Mouse (Mus musculus) forebrain, embryonic 16.5 days (tissue): ENCODE results near the gene Cacnb3. TPM values are rescaled to one million over a fixed set of nuclear protein-coding genes. Genes with fewer than 3 reads are reported as not detected.

Experiments
- ATAC-seq: fragments of 200-750 bp; cut with Nextera tagmentation; 2 replicates; pipeline ENCODE4 v1.8.0; 2017; ENCODE audit warnings: mild to moderate bottlenecking, moderate library complexity
- H3K27ac ChIP-seq: fragments of 300-500 bp; sonication (generic); 2 replicates; pipeline ENCODE4 v1.5.1; 2014; ENCODE audit warnings: low read length, control low read depth
- H3K27me3 ChIP-seq: fragments of 300-500 bp; sonication (generic); replicated peaks from 2 replicates; pipeline ENCODE4 v1.6.1; 2014; ENCODE audit warnings: low read length; ENCODE audit not compliant: control insufficient read depth, insufficient read depth
- H3K36me3 ChIP-seq: fragments of 300-500 bp; sonication (generic); 2 replicates; pipeline ENCODE4 v1.6.1; 2014; ENCODE audit not compliant: control insufficient read depth, insufficient read depth
- H3K4me1 ChIP-seq: fragments of 300-500 bp; sonication (generic); replicated peaks from 2 replicates; pipeline ENCODE4 v1.6.1; 2014; ENCODE audit warnings: low read length; ENCODE audit not compliant: control insufficient read depth, insufficient read depth
- H3K4me2 ChIP-seq: fragments of 300-500 bp; sonication (generic); 2 replicates; pipeline ENCODE4 v1.6.1; 2014; ENCODE audit warnings: mild to moderate bottlenecking, low read length, control low read depth
- H3K4me3 ChIP-seq: fragments of 300-500 bp; sonication (generic); replicated peaks from 2 replicates; pipeline ENCODE4 v1.5.1; 2014; ENCODE audit warnings: mild to moderate bottlenecking, low read length, control low read depth
- H3K9ac ChIP-seq: fragments of 300-500 bp; sonication (generic); replicated peaks from 2 replicates; pipeline ENCODE4 v1.6.1; 2014; ENCODE audit warnings: low read depth, low read length, control low read depth
- H3K9me3 ChIP-seq: fragments of 300-500 bp; sonication (generic); 2 replicates; pipeline ENCODE4 v1.6.1; 2016; ENCODE audit warnings: low read length; ENCODE audit not compliant: control insufficient read depth
- WGBS: fragments of 180-500 bp; shearing (Covaris S2); extraction: QIAGEN DNeasy Blood & Tissue Kit; methylation state at CpG from one replicate; pipeline ENCODE4 v1.1.7; 2014; 5-methylcytosine and 5-hydroxymethylcytosine counted together
- polyA plus RNA-seq: library from polyadenylated mRNA; unstranded; fragments of >200 nt; fragmentation: Nextera tagmentation; extraction: Ambion mirVana; gene quantifications from 2 replicates; pipeline ENCODE4 v1.2.1, GENCODE M21; 2015

Cacnb3 gene
- polyA plus RNA-seq, 1 experiment from 2014 or later, result 168 TPM

- no peaks in the 10 kb centered on the region for H3K27me3 ChIP-seq
- no peak overlapping the region for H3K27ac ChIP-seq
- H3K4me2 ChIP-seq, result no peak overlapping the region
- no peaks in the 10 kb centered on the region for H3K9me3 ChIP-seq
- H3K4me1 ChIP-seq, result peaks cover 7% of the 10 kb centered on the region
- WGBS, result 71% methylated on average over 2 of the region's 2 CpGs
- no peak for ATAC-seq
- no peak overlapping the region for H3K4me3 ChIP-seq
- no peak overlapping the region for H3K9ac ChIP-seq
- H3K36me3 ChIP-seq, result no peaks in the 10 kb centered on the region
These were observed 59.0 kb downstream of the Cacnb3 start for GRCm38 (mm10) chr15:98689682-98690081.

GRCm38 (mm10) chr15:98691486-98692147 lies 61.0 kb downstream of the Cacnb3 start:
- ATAC-seq, result no peak
- H3K27ac ChIP-seq, result no peak overlapping the region
- H3K9me3 ChIP-seq, result no peaks in the 10 kb centered on the region
- H3K4me2 ChIP-seq, result no peak overlapping the region
- H3K4me1 ChIP-seq, result peaks cover 7% of the 10 kb centered on the region
- H3K9ac ChIP-seq, result no peak overlapping the region
- 10% methylated on average over 7 of the region's 7 CpGs for WGBS
- H3K4me3 ChIP-seq, result no peak overlapping the region
- no peaks in the 10 kb centered on the region for H3K36me3 ChIP-seq
- H3K27me3 ChIP-seq, result no peaks in the 10 kb centered on the region

GRCm38 (mm10) chr15:98692171-98692715 lies 61.6 kb downstream of the Cacnb3 start:
- Histone ChIP-seq H3K27ac (no peak overlapping the region), H3K9ac (no peak overlapping the region), H3K9me3 (no peaks in the 10 kb centered on the region), H3K4me1 (peaks cover 7% of the 10 kb centered on the region), H3K27me3 (no peaks in the 10 kb centered on the region), H3K4me2 (no peak overlapping the region), H3K36me3 (no peaks in the 10 kb centered on the region), H3K4me3 (no peak overlapping the region)
- no peak for ATAC-seq
- WGBS, result 59% methylated on average over 11 of the region's 11 CpGs

Other genes with a start within 250 kb of the Cacnb3 start
- not detected in 2 replicates for gene Olfr283, start 249.9 kb upstream of the Cacnb3 start, polyA plus RNA-seq
- not detected in 2 replicates for gene Olfr282, start 199.6 kb upstream of the Cacnb3 start, polyA plus RNA-seq
- gene Olfr281, start 178.3 kb upstream of the Cacnb3 start, polyA plus RNA-seq, result not detected in 2 replicates
- gene OR5BS1P, start 160.9 kb upstream of the Cacnb3 start, polyA plus RNA-seq, result not detected in 2 replicates
- not detected in 2 replicates for gene Lalba, start 148.1 kb upstream of the Cacnb3 start, polyA plus RNA-seq
- gene Olfr279, start 138.4 kb upstream of the Cacnb3 start, polyA plus RNA-seq, result not detected in 2 replicates
- 130 and 141 TPM in 2 replicates for gene Kansl2, start 96.6 kb upstream of the Cacnb3 start, polyA plus RNA-seq
- gene Ccnt1, start 59.9 kb upstream of the Cacnb3 start, polyA plus RNA-seq, result 74.5 and 78.4 TPM in 2 replicates
- gene 4930415O20Rik, start 59.8 kb upstream of the Cacnb3 start, polyA plus RNA-seq, result 0.56 TPM in 1 of 2 replicates, not detected in the other
- 11.2 and 16.1 TPM in 2 replicates for gene Adcy6, start 20.8 kb upstream of the Cacnb3 start, polyA plus RNA-seq
- gene Ddx23, start 32.1 kb downstream of the Cacnb3 start, polyA plus RNA-seq, result 17.6 and 25.5 TPM in 2 replicates
- gene Rnd1, start 46.6 kb downstream of the Cacnb3 start, polyA plus RNA-seq, result 15.5 and 16.4 TPM in 2 replicates
- gene Ccdc65, start 77.4 kb downstream of the Cacnb3 start, polyA plus RNA-seq, result 2.9 and 4.2 TPM in 2 replicates
- 3.7 and 5.7 TPM in 2 replicates for gene Fkbp11, start 97.4 kb downstream of the Cacnb3 start, polyA plus RNA-seq
- gene Arf3, start 132.4 kb downstream of the Cacnb3 start, polyA plus RNA-seq, result 82.6 and 99.9 TPM in 2 replicates
- gene Wnt10b, start 147.3 kb downstream of the Cacnb3 start, polyA plus RNA-seq, result not detected in 2 replicates
- gene Wnt1, start 159.0 kb downstream of the Cacnb3 start, polyA plus RNA-seq, result 0.10 and 0.42 TPM in 2 replicates
- 0.46 and 0.58 TPM in 2 replicates for gene Ddn, start 178.7 kb downstream of the Cacnb3 start, polyA plus RNA-seq
- 79.5 and 89.2 TPM in 2 replicates for gene Prkag1, start 200.7 kb downstream of the Cacnb3 start, polyA plus RNA-seq
- 11.0 and 12.8 TPM in 2 replicates for gene Kmt2d, start 240.4 kb downstream of the Cacnb3 start, polyA plus RNA-seq